Mouse (Mus musculus) thymus, adult 2 months (tissue): ENCODE results near the gene 1700025C18Rik.

Source experiments
- CTCF ChIP-seq: fragments of 200-500 bp; IDR thresholded peaks from 2 replicates; pipeline ENCODE4 v1.5.1; 2012; ENCODE audit warnings: mild to moderate bottlenecking, control low read depth, low read length, moderate library complexity, borderline replicate concordance; ENCODE audit not compliant: control insufficient read depth, poor library complexity, insufficient read depth; ENCODE audit errors: extremely low read depth
- POLR2A ChIP-seq: fragments of 200-500 bp; IDR thresholded peaks from 2 replicates; pipeline ENCODE4 v1.6.1; 2012; ENCODE audit warnings: mild to moderate bottlenecking, low read length, control low read depth, moderate library complexity; ENCODE audit not compliant: control insufficient read depth, poor library complexity, insufficient read depth; ENCODE audit errors: extremely low read depth

DNA sequence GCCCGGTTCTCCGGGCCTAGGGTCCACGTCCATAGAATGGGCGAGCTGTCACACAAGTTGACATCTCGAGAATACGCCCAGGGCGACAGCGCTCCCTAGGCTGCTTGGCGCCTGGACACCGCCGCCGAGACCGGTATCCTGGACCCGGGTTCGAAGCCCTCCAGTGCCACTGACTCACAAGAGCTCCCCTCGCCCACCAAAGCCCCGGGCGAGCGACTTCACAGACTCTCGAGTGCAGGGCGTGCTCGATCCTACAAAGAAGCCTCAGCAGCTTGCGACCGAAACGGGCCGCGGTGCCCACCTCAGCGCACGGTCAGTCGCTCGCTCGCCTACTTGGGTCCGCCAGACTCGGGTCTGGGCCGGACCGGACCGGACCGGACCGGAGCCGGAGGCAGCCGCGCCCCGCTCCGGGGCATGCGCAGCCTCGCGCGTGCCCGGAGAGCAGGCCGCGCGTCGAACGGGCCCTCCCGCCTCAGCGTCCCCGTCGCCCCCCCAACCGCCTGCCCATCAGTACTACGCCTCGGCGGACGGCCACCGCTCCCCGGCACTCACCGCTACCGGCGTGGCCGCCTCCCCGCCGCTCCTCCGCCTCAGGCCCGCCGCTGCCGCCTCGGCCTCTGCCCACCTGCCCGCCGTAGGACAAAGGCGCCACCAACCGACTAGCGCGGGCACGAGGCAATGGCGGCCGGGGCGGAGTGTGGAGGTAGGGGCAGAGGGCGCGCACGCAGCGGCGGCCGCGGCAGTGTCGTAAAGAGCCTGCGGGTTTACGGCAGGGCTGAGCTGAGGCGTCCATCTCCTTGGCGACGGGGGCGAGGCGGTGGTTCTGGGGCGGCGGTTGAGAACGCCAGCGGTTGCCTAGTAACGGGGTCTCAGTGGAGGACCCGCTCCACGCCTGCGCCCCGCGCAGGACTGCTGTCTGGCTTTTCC, 56.2 kb downstream of the 1700025C18Rik start, which contains the start of gene Ncoa5:
- TF ChIP-seq POLR2A, result peak; percentile 90
- TF ChIP-seq CTCF, result peak; percentile 34; the same call in 1 of the 2 replicates
